Mouse (Mus musculus): ENCODE measurements at regions not wholly inside any gene's neighbourhood (a gene's known extent, or its start where the extent isn't known, plus 50 kb on each side); places are given as distances from the start of the nearest gene placed in this dataset.

DNA sequence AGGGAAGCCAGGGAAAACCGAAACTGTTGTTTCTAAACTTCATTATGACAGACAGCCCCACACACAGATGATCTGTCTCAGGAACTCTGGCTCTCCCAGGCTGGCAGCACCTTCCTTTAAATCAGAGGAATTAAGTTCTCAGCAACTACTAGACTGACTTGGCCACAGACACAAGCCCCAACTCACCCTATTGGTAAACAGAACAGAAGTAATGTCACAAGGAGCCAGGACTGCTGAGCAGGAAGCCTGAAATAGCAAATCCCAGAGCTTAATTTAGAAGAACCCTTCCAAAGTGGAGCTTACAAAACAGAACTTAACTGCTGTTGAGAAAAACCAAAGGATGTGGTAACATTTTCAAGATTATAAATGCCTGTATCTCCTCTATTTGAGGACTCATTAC, 174.8 kb downstream of the Nfkbiz start:
- DNase-seq (ENCODE audit: low spot score in 2 of 2) = no peak

DNA sequence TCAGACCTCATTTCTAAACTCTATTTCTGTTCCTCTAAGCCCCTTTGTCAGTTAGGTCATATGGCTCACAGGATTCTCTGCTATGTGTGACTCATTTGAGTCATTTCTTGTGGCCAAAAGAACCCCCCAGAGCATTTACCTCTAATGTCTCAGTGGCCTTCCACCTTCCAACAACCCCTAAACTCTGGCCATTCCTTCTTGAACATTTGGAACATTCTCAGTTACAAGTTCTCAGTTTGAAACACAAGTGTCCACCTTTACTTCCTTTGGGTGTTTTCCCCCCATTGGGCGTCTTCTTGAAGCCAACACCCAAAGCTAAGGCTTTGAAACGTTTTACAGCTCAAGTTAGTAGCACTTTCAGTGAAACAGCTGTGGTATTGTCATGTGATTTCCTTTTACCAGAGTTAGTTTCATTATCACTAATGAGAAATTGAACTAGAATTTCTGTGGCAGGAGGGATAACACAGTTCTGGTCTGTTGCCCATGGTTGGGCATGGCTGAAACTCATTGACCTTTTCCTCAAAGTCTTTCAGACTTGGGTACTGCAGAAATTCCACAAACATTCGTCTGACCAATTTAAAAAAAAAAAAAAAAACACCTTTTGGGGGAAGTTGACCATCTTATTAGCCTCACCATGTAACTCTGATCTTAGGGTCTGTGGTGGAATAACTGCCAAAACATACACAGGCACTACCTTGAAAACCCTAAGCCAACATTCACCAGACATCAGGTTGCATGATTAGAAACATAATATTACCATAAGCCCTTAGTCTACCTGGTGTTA, 201.8 kb downstream of the Nfkbiz start:
- no peak for DNase-seq (ENCODE audit: low spot score in 2 of 2)

DNA sequence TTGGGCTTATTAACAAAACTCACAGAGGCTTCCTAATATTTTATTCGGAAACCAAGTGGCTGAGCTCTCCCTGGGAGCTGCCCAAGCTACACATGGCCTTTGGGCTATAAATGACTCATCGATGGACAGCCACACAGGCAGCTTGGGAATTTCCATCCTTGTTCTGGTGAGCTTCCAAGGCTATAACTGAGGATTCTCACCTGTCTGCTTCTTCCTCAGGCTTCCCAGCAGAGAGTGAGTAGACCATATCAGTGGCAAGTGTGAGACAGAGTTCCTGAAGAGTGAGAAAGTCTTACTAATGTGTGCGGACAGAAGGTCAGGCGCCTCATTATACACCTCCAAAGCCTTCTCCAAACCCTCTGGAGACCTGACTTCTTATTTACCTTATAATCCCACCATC, 202.5 kb downstream of the Nfkbiz start:
- DNase-seq (ENCODE audit: low spot score in 2 of 2) = no peak

DNA sequence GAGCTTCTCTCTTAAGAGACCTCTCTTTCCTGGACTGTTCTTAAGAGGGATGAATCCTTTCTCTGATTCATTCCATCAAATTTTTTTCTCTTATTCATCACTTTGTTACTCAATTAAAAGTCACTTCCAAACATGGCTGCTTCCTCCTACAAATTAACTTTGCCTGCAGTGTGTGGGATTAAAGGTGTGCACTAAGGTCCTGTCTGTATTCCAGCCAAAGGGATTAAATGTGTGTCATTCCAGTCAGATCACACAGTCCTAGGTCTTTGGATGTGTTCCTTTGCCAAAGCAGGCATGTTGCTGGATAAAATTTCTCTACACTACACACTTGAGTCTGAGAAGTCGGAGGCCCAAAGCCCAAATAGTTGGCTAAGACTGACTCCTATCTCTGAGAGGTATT, 204.0 kb downstream of the Nfkbiz start:
- no peak for DNase-seq (ENCODE audit: low spot score in 2 of 2)

DNA sequence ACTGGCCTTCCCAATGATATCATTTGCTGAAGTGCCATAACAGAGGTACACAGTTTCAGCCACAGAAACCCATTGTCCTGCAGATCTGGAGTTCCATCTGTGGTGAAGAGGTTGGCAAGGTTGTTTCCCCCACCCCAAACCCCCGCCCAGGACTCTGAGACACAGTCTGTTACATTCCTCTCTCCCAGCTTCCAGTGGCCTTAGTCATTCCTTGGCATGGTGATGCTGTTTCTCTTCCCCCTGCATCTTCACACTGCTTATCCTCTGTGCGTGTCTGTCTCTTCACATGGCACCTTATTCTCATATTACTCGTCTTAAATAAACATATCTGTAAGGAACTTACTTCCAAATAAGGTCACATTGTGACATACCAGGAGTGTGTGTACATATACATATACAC, 206.5 kb downstream of the Nfkbiz start:
- no peak for DNase-seq (ENCODE audit: low spot score in 2 of 2)

DNA sequence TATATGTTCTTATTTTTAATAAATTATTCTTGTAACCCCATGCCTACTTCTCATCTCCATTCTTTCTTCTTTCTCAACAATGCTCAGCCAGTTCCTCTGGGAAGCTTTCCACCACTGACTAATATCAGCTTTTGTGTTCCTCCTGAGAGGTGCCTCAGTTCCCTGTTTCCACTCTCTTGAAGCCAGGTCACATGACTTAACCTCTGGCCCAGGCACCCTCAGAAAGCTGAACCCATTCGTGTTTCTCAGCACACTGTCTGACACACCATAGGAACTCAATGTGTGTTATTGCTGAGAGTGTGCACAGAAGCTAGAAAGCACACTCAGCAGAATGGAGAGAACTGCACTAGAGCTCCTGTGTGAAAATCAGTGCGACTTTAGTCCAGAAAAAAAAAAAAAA, 207.1 kb downstream of the Nfkbiz start:
- no peak for DNase-seq (ENCODE audit: low spot score in 2 of 2)

DNA sequence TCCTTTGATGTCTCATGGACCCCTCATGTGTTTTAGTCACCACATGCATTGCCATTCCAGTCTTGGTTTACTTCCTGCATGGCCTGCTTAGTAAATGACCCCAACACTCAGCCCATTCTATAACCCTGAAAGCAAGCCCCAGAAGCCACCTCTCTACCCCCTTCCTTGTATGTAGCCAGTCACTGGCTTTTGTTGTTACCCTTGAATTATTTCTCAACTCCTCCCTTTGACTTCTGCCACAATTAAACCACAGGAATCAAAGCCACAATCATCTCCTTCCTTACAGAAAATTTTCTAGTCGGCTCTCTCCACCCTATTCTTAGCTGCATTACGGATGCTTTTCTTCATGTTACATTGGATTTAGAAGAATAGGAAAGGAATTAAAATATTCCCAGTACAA, 207.7 kb downstream of the Nfkbiz start:
- no peak for DNase-seq (ENCODE audit: low spot score in 2 of 2)

DNA sequence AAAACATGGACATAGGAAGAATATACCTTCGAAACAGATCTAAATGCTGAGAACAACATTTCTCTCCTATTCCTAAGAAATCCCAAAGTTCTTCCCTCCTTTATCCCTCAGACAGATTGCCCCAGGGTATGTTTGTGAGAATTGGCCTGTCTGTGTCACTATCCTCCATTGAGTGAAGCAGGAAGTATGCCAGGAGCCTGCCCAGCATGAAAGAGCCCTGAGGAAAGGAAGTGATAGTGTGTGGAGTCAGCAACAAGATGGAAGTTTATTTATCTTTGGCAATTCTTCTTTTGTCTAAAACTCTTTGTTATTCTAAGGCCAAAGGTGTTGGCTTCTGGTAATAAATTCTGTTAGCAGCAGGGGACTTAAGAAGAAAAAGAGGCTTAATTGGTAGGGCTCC, 211.2 kb downstream of the Nfkbiz start:
- no peak for DNase-seq (ENCODE audit: low spot score in 2 of 2)

DNA sequence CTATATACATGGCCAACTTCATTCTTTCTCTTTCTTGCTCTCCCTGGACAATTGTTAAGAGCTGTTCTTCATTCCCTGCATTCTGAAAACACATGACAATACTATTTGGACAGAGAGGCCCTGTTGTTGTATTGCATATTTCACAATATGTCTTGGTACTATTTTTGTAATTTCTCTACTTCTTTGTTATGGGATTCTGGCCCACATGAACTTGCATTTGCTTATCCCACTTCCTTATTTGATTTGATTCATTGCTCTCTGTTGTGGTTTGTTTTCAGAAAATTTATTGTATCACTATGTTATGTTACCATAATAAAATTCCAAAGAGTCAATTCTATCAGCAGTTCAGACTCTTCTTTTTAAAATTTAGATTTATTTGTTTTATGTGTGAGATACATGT, 215.3 kb downstream of the Nfkbiz start:
- DNase-seq (ENCODE audit: low spot score in 2 of 2) = no peak

DNA sequence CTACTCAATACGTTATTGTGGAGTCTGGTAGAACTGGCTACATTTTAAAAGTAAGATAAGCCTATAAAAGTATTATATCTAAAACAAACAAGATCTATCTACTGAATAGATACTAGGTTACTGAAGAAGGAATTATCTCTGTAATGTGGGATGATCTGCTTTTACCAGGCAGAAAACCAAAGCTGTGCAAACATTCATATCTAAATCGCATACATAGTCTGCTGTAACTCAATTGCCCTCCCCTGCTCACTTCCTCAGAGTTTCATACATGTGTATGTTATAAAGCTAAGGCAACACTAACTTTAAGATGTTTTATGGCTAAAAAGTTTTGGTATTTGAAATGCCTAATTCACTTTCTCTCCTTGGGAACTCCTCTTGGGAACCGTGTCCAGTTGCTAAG, 219.0 kb downstream of the Nfkbiz start:
- no peak for DNase-seq (ENCODE audit: low spot score in 2 of 2)

DNA sequence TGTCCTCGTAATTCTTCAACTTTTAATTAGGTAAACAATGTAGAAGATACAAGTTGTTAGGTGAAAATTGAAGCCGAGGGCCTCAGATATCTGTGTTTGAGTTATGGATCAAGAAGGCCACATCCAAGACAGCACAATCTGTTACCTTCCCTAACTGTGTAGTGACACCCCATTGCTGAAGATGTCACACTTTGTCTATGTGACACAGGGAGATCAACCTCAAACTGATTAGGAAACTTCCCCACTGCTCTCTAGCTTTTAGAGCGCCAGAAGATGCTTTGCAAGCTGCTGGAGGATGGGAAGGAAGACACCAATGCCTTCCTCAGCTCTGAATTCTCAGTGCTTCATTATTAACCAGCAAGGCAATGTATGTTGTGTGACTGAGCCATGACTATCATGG, 220.7 kb downstream of the Nfkbiz start:
- DNase-seq (ENCODE audit: low spot score in 2 of 2) = no peak

DNA sequence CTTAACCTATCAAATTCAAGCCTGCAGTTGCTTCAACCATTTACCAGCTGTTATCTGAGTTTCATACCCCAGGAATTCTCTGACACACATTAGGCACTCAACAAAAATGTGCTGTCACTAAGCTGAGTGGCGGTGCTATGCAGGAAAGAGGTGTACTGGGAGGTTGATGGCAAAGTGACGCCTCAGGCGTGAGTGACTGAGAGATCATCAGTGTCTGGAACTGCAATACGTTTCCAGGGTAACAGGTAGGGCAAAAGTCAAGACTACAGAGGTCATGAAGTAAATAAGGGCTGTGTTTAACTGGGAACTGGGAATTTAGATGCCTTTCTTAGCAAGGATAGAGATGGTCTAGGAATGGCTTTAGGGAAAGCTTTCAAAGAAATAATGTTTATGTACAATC, 221.2 kb downstream of the Nfkbiz start:
- DNase-seq (ENCODE audit: low spot score in 2 of 2) = no peak

DNA sequence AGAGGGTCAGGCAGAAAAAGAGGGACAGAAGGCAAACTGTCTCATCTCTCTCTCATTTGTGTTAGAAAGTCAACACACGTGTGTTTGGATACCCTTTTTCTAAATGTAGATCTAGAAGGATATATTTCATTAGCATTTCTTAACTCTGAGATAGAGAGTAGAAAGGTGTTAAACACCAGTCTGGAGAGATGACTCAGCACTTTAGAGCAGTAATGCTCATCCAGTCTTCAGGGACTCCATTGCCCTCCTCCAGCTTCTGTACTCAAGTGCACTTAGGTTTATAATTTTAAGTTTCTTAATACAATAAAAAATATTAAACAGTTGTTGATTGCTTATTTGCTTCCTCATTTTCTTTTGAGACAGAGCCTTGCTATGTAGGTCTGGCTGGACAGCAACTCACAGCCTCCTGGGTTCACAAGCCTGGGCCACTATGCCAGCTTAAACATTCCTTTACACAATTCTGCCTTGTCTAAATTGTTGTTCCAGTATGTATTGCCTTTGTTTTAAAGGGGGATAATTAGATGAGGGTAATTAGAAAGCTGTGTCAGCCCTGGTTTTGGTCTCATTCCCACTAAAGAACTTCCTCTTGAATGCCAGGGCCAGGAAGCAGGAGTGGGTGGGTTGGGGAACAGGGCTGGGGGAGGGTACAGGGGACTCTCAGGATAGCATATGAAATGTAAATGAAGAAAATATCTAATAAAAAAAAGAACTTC, 222.1 kb downstream of the Nfkbiz start:
- no peak for DNase-seq (ENCODE audit: low spot score in 2 of 2)

DNA sequence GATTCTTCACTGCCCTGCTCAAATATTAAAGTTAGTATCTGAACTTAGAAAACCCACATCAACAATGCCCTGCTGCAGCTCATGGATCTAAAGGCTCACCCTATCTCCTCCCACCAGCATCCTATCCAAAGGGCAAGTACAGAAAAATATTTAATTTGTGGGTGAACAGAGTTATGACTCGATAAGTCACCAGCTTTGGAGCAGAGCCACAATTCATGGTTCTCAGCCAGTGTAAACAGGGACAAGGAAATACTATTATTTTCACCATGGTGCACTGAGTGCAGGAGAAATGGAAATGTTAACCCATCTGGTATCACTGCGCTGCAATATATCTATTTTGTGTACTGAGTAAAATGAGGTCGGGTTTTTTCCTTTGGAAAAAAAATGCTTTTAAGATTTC, 225.8 kb downstream of the Nfkbiz start:
- DNase-seq (ENCODE audit: low spot score in 2 of 2) = no peak

DNA sequence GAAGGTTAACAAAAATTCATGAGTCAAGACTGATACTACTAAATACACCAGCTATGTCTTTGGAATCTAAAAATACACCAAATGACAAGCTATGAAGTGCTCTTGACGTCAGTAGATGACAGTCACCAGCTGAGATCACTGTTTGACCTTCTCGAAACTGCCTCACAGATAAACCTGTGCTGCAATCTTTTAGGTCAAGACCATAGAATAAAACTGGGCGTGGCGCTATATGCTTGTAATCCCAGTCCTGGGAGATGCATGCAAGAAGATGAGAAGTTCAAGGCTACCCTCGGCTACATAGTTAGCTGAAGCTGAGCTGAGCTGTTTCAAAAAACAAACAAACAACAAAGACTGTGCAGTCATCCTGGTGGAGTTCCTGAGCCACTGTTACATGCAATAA, 226.7 kb downstream of the Nfkbiz start:
- DNase-seq (ENCODE audit: low spot score in 2 of 2) = no peak

DNA sequence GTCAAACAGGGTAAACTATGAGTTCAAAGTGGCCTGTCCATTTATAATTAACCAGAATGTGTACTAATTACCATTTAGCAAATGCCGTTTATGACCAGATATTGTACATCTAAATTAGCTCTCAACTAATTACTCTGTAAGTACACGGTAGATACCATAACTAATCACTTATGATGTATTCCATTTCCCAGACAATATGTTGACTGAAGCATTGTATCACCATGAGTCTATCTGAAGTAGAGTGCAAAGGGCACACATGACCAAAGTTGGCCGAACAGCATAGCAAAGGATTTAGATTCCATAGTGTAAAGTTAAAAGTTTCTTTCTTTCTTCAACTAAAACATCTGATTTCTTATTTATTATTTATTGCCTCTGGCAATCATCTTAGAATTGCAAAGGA, 227.5 kb downstream of the Nfkbiz start:
- DNase-seq (ENCODE audit: low spot score in 2 of 2) = no peak

DNA sequence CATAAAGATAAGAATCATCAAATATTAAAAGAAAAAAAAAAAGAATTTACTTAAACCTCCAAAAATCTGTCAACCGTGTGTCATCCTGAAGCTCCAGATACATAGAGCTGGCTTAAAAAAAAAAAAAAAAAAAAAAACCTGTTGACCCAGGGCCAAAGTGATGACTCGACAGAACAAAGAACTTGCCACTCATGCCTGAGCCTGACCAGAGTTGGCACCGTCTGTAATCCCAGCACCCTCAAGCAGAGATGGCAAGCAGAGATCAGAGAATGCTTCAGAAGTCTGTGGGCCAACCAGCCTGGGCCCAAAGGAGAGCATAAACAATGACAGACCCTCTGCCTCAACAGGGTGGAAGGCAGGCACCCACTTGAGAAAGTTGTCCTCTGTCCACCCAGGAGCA, 230.3 kb downstream of the Nfkbiz start:
- DNase-seq (ENCODE audit: low spot score in 2 of 2) = no peak

DNA sequence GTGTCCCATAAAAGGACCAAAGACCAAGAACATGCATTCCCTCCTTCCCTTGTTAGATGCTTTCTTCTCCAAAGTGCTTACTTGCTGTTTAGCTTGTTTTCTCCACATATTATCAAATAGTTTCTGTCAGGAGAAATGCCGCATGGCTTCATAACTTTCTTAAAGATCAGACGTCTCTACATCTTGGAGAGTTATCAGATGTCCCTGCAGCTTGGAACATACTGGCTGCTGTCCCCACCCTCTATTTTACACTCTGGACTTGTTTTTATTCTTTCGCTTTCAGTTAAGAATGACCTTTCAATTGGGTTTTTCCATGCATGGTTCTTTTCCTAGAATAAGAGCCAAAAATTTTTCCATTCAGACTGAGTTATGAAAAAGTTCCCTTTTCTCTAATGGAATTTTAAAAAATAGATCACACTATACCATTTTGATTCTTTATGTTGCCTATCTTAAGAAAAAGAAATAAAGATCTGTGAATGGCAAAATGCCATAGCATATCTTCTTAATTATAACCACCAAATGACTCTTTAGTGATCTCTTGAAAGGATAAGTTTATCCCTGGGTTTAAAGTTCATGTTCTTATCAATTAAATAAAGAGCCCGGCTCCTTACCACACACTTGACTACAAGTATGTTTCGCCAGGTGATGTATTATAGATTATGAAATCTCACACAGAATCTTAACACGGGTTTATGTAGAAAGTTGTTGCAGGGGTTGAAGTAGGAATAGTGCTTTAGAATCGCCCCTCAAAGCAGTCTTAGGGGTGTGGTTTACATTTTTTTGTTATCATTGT, 232.1 kb downstream of the Nfkbiz start:
- no peak for DNase-seq (ENCODE audit: low spot score in 2 of 2)

DNA sequence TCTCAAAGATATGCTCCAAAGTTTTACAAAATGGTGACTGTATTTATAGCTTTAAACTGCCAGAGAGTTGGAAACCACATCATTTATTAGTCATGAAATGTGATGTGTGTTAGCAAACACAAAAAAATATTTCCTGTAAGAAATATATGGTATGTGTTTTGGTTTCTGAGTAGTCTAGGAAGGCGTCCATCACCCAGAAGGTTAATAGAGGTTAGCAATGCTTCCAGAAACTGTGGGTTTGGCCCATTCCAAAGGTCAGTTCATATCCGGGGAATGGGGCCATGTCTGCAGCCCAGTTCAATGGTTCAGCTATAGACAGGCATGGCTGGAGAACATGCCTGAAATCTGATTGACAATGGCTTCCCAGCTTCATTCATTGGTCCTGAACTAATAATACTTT, 235.1 kb downstream of the Nfkbiz start:
- no peak for DNase-seq (ENCODE audit: low spot score in 2 of 2)

DNA sequence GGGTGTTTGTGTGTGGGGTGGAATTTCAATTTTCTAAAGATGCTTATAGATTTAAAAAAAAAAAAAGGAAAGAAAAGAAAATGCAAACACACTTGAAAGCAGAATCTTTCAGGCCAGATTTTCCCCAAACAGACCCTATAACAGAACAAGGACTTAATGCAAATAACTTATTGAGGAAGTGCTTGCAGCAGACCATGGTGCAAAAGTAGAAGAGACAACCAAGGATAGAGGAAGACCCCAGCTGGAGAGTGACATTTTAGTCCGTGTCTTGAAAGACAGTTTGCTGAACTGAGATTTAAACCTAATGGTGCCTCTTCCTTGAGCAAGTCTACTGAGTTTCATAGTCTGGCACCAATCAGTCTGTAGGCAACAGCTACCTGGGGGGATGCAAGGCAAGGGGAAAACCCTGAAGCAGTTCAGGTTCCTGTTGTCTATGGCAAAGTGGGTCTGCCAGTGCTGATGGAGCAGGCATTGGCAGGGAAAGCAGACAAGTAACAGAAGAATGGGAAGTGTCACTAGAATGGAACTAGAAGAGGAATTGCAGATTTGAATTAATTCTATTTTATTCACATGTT, 249.2 kb downstream of the Nfkbiz start:
- no peak for DNase-seq (ENCODE audit: low spot score in 2 of 2)

DNA sequence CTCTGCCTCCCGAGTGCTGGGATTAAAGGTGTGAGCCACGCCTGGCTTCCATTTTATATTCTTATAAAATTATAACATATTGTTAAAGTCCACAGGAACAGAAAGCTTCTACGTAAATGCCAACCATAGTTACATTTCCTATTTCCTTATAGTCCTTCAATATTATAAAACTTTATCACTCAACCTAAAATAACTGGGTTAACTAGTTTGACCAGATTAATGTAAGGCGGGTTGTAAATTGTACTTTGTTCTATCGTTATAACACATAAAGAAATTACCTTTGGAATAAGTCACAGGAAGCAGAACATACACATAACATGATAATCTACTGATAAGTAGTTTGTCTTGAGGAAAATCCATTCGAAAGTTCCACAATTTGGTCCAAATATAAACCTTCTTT, 251.6 kb downstream of the Nfkbiz start:
- DNase-seq (ENCODE audit: low spot score in 2 of 2) = no peak

DNA sequence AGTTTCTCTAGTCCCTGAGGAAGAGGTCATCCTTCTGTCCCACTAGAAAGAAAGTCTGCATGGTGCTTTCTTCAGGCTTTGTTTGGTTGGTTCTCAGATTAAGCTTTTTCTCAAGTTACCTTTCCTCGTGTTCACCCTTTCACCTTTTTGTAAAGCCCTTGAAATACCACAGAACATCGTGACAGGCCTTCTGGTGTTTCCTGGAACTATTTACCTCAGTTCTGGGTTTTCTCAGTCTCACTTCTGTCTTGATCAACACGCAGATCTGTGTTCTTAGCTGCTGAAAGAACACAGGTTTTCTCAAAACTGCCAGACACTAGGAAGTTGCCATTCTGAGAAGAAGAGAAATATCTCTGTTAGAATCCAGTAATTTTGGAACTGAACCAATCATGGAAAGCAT, 255.8 kb downstream of the Nfkbiz start:
- DNase-seq (ENCODE audit: low spot score in 2 of 2) = no peak

DNA sequence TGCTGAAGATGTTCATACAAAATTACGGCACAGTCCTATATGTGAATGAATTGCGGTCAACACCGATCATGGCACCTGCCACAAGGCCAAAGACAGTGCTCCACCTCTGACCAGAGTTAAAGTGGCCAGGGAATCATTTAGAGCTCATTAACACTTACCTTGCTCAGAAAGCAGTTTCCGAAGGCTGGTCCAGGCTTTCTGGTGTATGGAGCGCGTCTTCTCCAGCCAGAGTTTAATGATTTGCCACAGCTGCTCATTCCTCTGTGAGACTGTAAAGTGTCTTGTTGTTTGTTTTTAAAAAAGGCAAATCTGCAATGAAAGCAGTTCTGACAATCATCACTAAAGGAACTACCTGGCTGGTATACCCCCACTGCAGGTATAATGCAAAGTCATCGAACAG, 256.7 kb downstream of the Nfkbiz start:
- no peak for DNase-seq (ENCODE audit: low spot score in 2 of 2)
